Mouse (Mus musculus) heart, adult 2 months (tissue): Measurements from ENCODE around the gene Sobp. TPM values are rescaled to one million over a fixed set of nuclear protein-coding genes. Genes with fewer than 3 reads are reported as not detected.

Experiments used
- DNase-seq, 2 experiments: peaks; one replicate each; pipeline ENCODE4 v3.0.0; 2021
- H3K27ac ChIP-seq: fragments of 200-600 bp; 2 replicates; pipeline ENCODE4 v1.8.1; 2022
- H3K27me3 ChIP-seq: fragments of 200-500 bp; 2 replicates; pipeline ENCODE4 v1.6.1; 2012; ENCODE audit warnings: mild to moderate bottlenecking, low read length, inconsistent platforms, mixed read lengths; ENCODE audit not compliant: control insufficient read depth, insufficient read depth
- H3K36me3 ChIP-seq: fragments of 200-500 bp; 2 replicates; pipeline ENCODE4 v1.6.1; 2012; ENCODE audit warnings: low read length, inconsistent platforms; ENCODE audit not compliant: control insufficient read depth, insufficient read depth
- H3K4me1 ChIP-seq: fragments of 200-500 bp; 2 replicates; pipeline ENCODE4 v1.6.1; 2011; ENCODE audit warnings: low read length; ENCODE audit not compliant: control insufficient read depth, insufficient read depth
- H3K4me3 ChIP-seq: fragments of 200-600 bp; 2 replicates; pipeline ENCODE4 v1.8.1; 2022
- H3K79me2 ChIP-seq: fragments of 200-500 bp; replicated peaks from 2 replicates; pipeline ENCODE4 v1.6.1; 2012; ENCODE audit warnings: mild to moderate bottlenecking, inconsistent platforms, low read length, moderate library complexity, mixed read lengths; ENCODE audit not compliant: control insufficient read depth, insufficient read depth
- H3K9ac ChIP-seq: fragments of 200-500 bp; 2 replicates; pipeline ENCODE4 v1.6.1; 2012; ENCODE audit warnings: low read depth, mild to moderate bottlenecking, control low read depth, inconsistent platforms, low read length, mixed read lengths
- CTCF ChIP-seq: fragments of 200-600 bp; IDR thresholded peaks from 2 replicates; pipeline ENCODE4 v1.8.1; 2022; ENCODE audit warnings: antibody characterized with exemption, mild to moderate bottlenecking, moderate library complexity
- EP300 ChIP-seq: fragments of 200-500 bp; IDR thresholded peaks from 2 replicates; pipeline ENCODE4 v1.6.1; 2011; ENCODE audit warnings: low read depth, low read length, control low read depth; ENCODE audit not compliant: insufficient read depth
- POLR2A ChIP-seq: fragments of 200-500 bp; IDR thresholded peaks from 2 replicates; pipeline ENCODE4 v1.6.1; 2011; ENCODE audit warnings: mild to moderate bottlenecking, low read depth, low read length, control low read depth; ENCODE audit not compliant: insufficient read depth
- WGBS: fragments of 180-500 bp; shearing (Covaris S2); methylation state at CpG from one replicate; pipeline ENCODE4 v1.1.7; 2018; 5-methylcytosine and 5-hydroxymethylcytosine counted together
- intact Hi-C: fragments of 180-260 bp; cut with DNase I; formaldehyde crosslinking; loops from one replicate; pipeline ENCODE4 v1.15.1; 2025
- polyA plus RNA-seq: library from polyadenylated mRNA; depleted of rRNA; stranded (reverse); fragments of >200 nt; gene quantifications from 2 replicates; pipeline ENCODE4 v1.2.3, GENCODE M21; 2012
- total RNA-seq, 2 experiments: library from RNA; stranded (reverse); gene quantifications; 2 replicates each; pipeline ENCODE4 v1.2.3; 2021

Sobp gene
- total and polyA plus RNA-seq, 3 experiments: 5.1 to 16.7 (median 16.5) TPM

DNA sequence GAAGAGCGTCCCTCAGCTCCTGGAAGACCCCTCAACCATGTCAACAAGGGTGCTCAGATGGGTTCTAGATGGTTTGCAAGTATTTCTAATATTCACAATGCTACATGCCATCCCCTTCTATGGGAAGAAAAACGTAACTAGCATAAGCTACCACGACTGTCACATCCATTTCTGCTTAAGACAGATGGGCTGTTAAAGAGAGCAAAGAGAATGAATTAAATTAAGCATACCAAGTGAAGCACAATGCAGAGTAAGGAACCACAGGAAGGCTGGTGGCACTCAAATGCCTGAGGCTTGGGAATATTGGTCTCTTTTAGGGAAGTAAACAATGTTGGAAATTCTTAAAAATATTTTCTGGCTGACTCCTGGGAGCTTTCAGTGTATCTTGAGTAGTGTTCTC is 45.6 kb downstream of the Sobp start:
- no peaks in the 10 kb centered on the region; the same call in 1 of the 2 replicates for H3K4me1 ChIP-seq
- no peak for TF ChIP-seq EP300
- TF ChIP-seq CTCF: no peak
- no peak for TF ChIP-seq POLR2A
- WGBS: 79% methylated on average over 3 of the region's 3 CpGs
- DNase-seq: no peak
- intact Hi-C loops: no loop called here
- no peak overlapping the region for H3K27ac ChIP-seq
- no peaks in the 10 kb centered on the region for H3K79me2 ChIP-seq
- peaks cover 2% of the 10 kb centered on the region for H3K36me3 ChIP-seq
- H3K4me3 ChIP-seq: no peak overlapping the region
- no peak overlapping the region for H3K9ac ChIP-seq
- H3K27me3 ChIP-seq: no peaks in the 10 kb centered on the region

DNA sequence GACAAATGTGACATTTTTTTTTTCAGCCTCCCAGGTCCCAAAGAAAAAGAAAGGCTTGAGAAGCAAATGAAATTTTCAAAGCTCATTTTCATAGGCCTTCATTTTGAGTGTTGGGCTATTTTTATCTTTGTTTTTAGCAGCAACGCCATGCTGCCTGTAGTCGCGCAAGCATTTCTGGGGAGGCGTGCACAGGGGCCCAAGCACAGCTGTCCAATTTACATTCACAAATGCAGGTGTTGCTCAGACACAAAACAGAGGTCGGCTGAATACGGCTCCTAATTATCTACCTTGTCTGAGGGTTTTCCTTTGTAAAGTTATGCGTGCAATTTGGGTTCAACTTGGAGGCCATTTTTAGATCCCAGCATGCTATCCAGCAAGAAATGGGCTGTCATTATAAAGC is 49.8 kb downstream of the Sobp start:
- H3K27me3 ChIP-seq: no peaks in the 10 kb centered on the region
- H3K27ac ChIP-seq: no peak overlapping the region
- intact Hi-C loops: no loop called here

DNA sequence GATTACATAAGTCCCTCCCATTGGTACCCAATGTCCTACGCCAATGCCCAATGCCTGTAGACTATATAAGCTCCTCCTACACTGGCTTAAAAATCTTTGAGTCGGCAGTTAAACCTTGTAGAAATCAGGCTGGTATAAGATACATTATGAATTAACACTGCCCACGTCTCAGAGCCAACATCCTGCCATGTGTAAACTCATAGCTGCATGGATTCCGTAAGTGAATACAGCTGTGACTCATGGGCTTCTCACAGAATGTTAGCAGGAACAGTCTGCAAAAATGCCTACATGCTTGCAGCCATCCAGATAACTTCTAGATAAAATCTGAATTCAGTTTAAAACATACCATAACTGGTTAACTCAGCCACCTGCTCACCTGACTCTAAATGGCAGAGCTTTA is 50.2 kb downstream of the Sobp start:
- H3K27ac ChIP-seq: no peak overlapping the region
- H3K79me2 ChIP-seq: no peaks in the 10 kb centered on the region
- TF ChIP-seq POLR2A (no peak), EP300 (no peak)
- no peak overlapping the region for H3K4me3 ChIP-seq
- H3K27me3 ChIP-seq: no peaks in the 10 kb centered on the region
- no peak overlapping the region for H3K9ac ChIP-seq
- 87% methylated on average over 4 of the region's 4 CpGs for WGBS
- DNase-seq: no peak
- peaks cover 2% of the 10 kb centered on the region for H3K36me3 ChIP-seq
- H3K4me1 ChIP-seq: peaks cover 1% of the 10 kb centered on the region; the same call in 1 of the 2 replicates
- intact Hi-C loops: no loop called here

More for the DNA sequence above, 49.8 kb downstream of the Sobp start:
- no peak overlapping the region for H3K9ac ChIP-seq
- peaks cover 2% of the 10 kb centered on the region for H3K36me3 ChIP-seq
- 63% methylated on average over 7 of the region's 7 CpGs for WGBS
- no peak overlapping the region for H3K4me3 ChIP-seq
- no peak for DNase-seq
- peaks cover 1% of the 10 kb centered on the region; the same call in 1 of the 2 replicates for H3K4me1 ChIP-seq
- H3K79me2 ChIP-seq: no peaks in the 10 kb centered on the region
- TF ChIP-seq POLR2A (no peak), EP300 (no peak), CTCF (no peak)

DNA sequence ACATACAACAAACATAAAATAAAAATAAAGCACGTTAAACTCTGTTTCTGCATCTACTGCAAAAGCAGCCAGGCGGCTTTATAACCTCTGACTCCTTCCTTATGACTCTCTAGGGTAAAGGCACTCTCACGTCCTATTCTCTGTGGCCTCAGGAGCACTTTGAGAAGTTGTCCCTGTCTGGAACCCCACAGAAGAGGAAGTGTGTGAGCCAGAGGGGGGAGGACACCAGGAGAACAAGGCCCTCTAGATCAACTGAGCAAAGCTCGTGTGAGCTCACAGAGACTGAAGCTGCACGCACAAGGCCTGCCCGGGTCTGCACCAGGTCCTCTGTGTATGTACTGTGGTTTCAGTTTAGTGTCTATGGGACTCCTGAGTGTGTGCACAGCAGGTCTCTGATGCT is 50.9 kb downstream of the Sobp start:
- H3K79me2 ChIP-seq: no peaks in the 10 kb centered on the region
- intact Hi-C loops: no loop called here
- H3K27me3 ChIP-seq: no peaks in the 10 kb centered on the region
- H3K4me3 ChIP-seq: no peak overlapping the region
- DNase-seq: no peak
- H3K27ac ChIP-seq: no peak overlapping the region
- WGBS: 73% methylated on average over 6 of the region's 6 CpGs
- TF ChIP-seq CTCF (no peak), EP300 (no peak), POLR2A (no peak)
- H3K4me1 ChIP-seq: peaks cover 1% of the 10 kb centered on the region; the same call in 1 of the 2 replicates
- H3K36me3 ChIP-seq: peaks cover 2% of the 10 kb centered on the region
- no peak overlapping the region for H3K9ac ChIP-seq

DNA sequence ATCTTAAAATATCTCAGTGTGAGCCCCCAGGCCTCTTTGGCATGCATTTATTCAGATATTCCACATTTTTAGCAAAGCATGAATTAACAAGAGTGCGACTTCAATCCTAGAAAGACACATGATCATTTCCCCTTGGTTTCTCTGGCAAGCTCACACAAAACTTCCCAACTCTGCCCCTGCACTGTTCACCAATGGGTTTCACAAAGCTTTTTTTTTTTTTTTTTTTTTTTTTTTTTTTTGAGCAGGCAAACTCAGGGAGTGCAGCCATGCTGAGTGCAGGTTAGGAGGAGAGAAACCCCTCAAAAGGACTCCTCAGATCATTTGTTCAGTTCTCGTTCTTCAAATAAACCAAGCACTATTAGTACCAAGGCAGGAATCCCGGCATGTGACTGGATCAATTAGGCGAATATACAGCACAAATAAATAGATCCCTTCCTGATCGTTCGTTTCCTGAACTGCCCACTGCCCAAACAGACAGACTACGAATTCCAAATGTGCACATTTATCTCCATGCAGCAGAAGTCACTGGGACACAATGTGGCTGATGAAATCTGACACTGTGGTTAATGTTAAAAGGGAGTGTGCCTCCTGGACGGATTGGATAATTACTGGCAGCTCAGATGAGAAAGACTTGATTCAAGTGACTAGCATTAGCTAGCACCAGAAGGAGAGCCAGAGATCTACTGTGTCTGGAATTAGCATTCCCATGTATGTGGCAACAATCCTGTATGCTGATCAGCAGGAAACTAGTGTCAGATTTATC is 53.5 kb downstream of the Sobp start:
- WGBS: 49% methylated on average over 8 of the region's 8 CpGs
- TF ChIP-seq POLR2A: no peak
- TF ChIP-seq EP300: no peak
- no peak for TF ChIP-seq CTCF
- H3K4me1 ChIP-seq: peaks cover 4% of the 10 kb centered on the region; the same call in 1 of the 2 replicates
- no peak overlapping the region for H3K4me3 ChIP-seq
- no peak overlapping the region for H3K9ac ChIP-seq
- H3K27ac ChIP-seq: no peak overlapping the region
- H3K79me2 ChIP-seq: peaks cover 2% of the 10 kb centered on the region; the same call in 1 of the 2 replicates
- H3K36me3 ChIP-seq: peaks cover 2% of the 10 kb centered on the region; the same call in 1 of the 2 replicates
- no peak for DNase-seq
- intact Hi-C loops: no loop called here
- no peaks in the 10 kb centered on the region for H3K27me3 ChIP-seq

DNA sequence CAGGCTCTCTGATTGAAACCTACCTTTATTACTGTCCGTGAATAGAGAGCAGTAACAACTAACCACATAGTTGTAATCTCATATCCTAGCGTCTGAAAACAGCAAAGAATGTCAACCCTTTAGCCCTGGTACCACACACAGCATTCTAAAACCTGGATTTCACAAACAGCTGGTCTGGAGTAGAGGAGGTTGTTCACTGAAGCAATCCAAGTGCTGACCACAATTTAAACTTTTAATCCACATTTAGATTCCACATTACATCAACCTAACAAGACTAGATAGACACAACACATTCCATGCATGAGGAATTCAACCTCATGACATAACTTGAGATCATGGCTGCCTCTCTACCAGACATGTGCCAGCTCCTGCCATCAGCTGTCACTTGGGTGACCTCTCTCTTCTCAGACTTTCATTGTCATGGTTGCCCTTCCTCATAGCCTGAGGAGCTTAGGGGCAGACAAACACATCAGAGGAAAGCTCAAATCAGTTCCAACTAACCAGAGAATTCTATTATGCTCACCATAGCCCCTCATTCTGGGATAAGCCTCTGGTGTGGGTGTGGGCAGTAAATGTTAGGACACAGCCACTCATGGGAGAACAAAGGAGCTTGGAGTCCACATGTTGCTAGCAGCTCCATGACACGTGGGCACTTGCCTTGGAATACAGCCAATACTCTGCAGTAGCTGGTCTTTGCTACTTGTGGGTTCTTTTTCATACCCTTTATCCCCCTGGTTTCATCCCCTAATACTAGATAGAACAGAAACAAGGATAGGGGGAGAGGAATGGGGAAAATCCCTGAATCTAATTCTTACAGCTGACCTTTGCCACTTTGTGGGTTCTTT is 58.0 kb downstream of the Sobp start:
- Histone ChIP-seq H3K36me3 (no peaks in the 10 kb centered on the region), H3K27ac (no peak overlapping the region), H3K4me1 (peaks cover 4% of the 10 kb centered on the region; the same call in 1 of the 2 replicates), H3K4me3 (no peak overlapping the region), H3K27me3 (no peaks in the 10 kb centered on the region), H3K9ac (no peak overlapping the region), H3K79me2 (peaks cover 2% of the 10 kb centered on the region; the same call in 1 of the 2 replicates)
- intact Hi-C loops: no loop called here
- no peak for DNase-seq
- WGBS: 62% methylated on average over 3 of the region's 3 CpGs
- TF ChIP-seq EP300 (no peak), CTCF (no peak), POLR2A (no peak)
